Mouse (Mus musculus): ENCODE results near the gene Napb.
"Not testable (repeated sequence)": the region's sequence is repeated elsewhere in the genome, so short reads cannot be mapped to it uniquely, and the experiment has no call there.

DNA sequence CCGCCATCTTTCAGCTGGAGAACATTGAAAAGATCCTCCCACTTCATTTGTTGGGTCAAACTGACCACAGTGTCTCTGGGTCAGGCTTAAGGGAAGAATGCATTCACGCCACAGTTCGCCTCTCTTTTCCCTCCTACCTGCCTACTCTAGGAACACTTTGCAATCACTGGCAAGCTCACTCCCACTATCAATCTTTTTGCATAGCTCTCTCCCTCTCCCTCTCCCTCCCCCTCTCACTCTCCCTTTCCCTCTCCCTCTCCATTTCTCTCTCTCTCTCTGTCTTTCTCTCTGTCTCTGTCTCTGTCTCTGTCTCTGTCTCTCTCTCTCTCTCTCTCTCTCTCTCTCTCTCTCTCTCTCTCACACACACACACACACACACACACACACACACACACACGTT is 39.1 kb upstream of the Napb start, which contains the start of gene Cst11:
- TF ChIP-seq CTCF (IDR thresholded peaks at IDR 0.05; ENCODE audit: extremely low read depth, insufficient read depth, insufficient read length, insufficient replicate concordance); POLR2A (IDR thresholded peaks at IDR 0.05; ENCODE audit: low read depth, low read length): not testable (repeated sequence)
